Mouse (Mus musculus) thymus, adult 2 months (tissue): Measurements from ENCODE around the gene Chgb.

ENCODE experiments used
- CTCF ChIP-seq: fragments of 200-500 bp; IDR thresholded peaks from 2 replicates; pipeline ENCODE4 v1.5.1; 2012; ENCODE audit warnings: mild to moderate bottlenecking, control low read depth, low read length, moderate library complexity, borderline replicate concordance; ENCODE audit not compliant: control insufficient read depth, poor library complexity, insufficient read depth; ENCODE audit errors: extremely low read depth
- POLR2A ChIP-seq: fragments of 200-500 bp; IDR thresholded peaks from 2 replicates; pipeline ENCODE4 v1.6.1; 2012; ENCODE audit warnings: mild to moderate bottlenecking, low read length, control low read depth, moderate library complexity; ENCODE audit not compliant: control insufficient read depth, poor library complexity, insufficient read depth; ENCODE audit errors: extremely low read depth

- TF ChIP-seq POLR2A (no peak), CTCF (no peak)
Measured at GRCm38 (mm10) chr2:132757911-132758310, 23.2 kb upstream of the Chgb start.
